Mouse (Mus musculus) stomach, postnatal 0 days (tissue): Measurements from ENCODE around the gene Cacng6. TPM values are rescaled to one million over a fixed set of nuclear protein-coding genes. Genes with fewer than 3 reads are reported as not detected.

Experiments
- ATAC-seq: fragments of 200-750 bp; cut with Nextera tagmentation; 2 replicates; pipeline ENCODE4 v1.8.0; 2017; ENCODE audit not compliant: low FRiP score, low TSS enrichment
- DNase-seq: peaks from one replicate; pipeline ENCODE4 v3.0.0-alpha.2; 2016; ENCODE audit warnings: low spot score
- H3K27ac ChIP-seq: fragments of 300-500 bp; sonication (generic); replicated peaks from 2 replicates; pipeline ENCODE4 v1.5.1; 2014; ENCODE audit warnings: mild to moderate bottlenecking, control low read depth
- H3K27me3 ChIP-seq: fragments of 300-500 bp; sonication (generic); 2 replicates; pipeline ENCODE4 v1.6.1; 2014; ENCODE audit warnings: low read length; ENCODE audit not compliant: control insufficient read depth, insufficient read depth
- H3K36me3 ChIP-seq: fragments of 300-500 bp; sonication (generic); 2 replicates; pipeline ENCODE4 v1.6.1; 2014; ENCODE audit warnings: low read length, mixed read lengths; ENCODE audit not compliant: control insufficient read depth, insufficient read depth
- H3K4me1 ChIP-seq: fragments of 300-500 bp; sonication (generic); replicated peaks from 2 replicates; pipeline ENCODE4 v1.6.1; 2014; ENCODE audit warnings: antibody characterized with exemption; ENCODE audit not compliant: control insufficient read depth, insufficient read depth
- H3K4me2 ChIP-seq: fragments of 300-500 bp; sonication (generic); replicated peaks from 2 replicates; pipeline ENCODE4 v1.6.1; 2014; ENCODE audit warnings: low read depth, mild to moderate bottlenecking, control low read depth, moderate library complexity
- H3K4me3 ChIP-seq: fragments of 300-500 bp; sonication (generic); 2 replicates; pipeline ENCODE4 v1.5.1; 2014; ENCODE audit warnings: low read depth, low read length, control low read depth
- H3K9ac ChIP-seq: fragments of 300-500 bp; sonication (generic); 2 replicates; pipeline ENCODE4 v1.6.1; 2014; ENCODE audit warnings: mild to moderate bottlenecking, low read length, control low read depth, mixed read lengths
- H3K9me3 ChIP-seq: fragments of 300-500 bp; sonication (generic); 2 replicates; pipeline ENCODE4 v1.6.1; 2016; ENCODE audit warnings: low read length; ENCODE audit not compliant: control insufficient read depth
- CTCF ChIP-seq: IDR thresholded peaks from 2 replicates; pipeline ENCODE4 v1.5.1; 2016; ENCODE audit warnings: antibody characterized with exemption, low read depth, mild to moderate bottlenecking, moderate library complexity
- EP300 ChIP-seq: optimal IDR thresholded peaks from 2 replicates; pipeline ENCODE3; 2016; ENCODE audit warnings: antibody characterized with exemption
- WGBS: fragments of 180-500 bp; shearing (Covaris S2); extraction: QIAGEN DNeasy Blood & Tissue Kit; methylation state at CpG from one replicate; pipeline ENCODE4 v1.1.7; 2014; 5-methylcytosine and 5-hydroxymethylcytosine counted together
- polyA plus RNA-seq: library from polyadenylated mRNA; unstranded; fragments of >200 nt; fragmentation: Nextera tagmentation; extraction: Ambion mirVana; gene quantifications from 2 replicates; pipeline ENCODE4 v1.2.1, GENCODE M21; 2015

Cacng6 gene
- polyA plus RNA-seq, 1 experiment from 2014 or later: 0.22 TPM

DNA sequence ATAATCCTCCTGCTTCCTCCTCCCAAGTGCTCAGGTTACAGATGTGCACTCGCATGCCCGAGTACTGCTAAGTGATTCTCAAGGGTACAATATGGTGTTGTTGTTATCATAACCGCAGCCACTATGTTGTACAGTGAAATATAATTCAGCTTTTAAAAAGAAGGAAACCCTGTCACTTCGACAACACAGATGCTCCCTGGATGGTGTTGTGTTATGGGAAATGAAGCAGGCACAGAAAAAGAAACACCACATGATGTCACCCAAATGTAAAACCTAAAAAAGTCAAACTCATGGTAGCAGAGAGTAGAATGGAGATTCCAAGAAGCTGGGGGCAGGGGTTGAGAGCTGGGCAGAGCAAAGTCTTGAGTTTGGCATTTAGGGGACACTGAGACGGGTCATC is 26.7 kb downstream of the Cacng6 start:
- 47% methylated on average over 5 of the region's 5 CpGs for WGBS
- no peaks in the 10 kb centered on the region for H3K4me1 ChIP-seq
- no peak for DNase-seq

DNA sequence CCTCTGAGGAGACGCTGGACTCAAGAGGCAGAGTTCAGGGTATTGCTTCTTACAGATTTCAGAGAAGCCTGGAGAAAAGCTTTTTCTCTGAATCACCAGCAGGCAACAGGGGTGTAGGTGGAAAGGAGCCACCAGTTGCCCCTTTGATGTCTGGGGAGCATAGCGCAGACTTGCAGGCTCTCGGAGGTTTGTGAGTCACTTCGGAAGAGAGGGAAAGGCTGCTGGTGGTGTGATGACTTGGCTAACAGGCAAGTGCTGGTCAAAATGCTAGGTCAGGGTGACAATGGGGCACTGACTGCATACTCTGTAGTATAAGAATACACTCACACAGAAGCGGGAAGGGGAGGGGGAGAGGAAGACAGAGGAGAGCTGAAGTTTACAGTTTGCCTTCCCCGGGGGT is 27.2 kb downstream of the Cacng6 start:
- WGBS: 20% methylated on average over 6 of the region's 6 CpGs
- no peak overlapping the region for H3K4me3 ChIP-seq
- H3K9ac ChIP-seq: no peak overlapping the region
- H3K36me3 ChIP-seq: no peaks in the 10 kb centered on the region
- DNase-seq (no peak), ATAC-seq (no peak)
- H3K4me2 ChIP-seq: no peak overlapping the region
- H3K4me1 ChIP-seq: no peaks in the 10 kb centered on the region
- H3K27me3 ChIP-seq: no peaks in the 10 kb centered on the region
- no peaks in the 10 kb centered on the region for H3K9me3 ChIP-seq
- H3K27ac ChIP-seq: no peak overlapping the region
- TF ChIP-seq CTCF: no peak
- no peak for TF ChIP-seq EP300

More for the DNA sequence above, 26.7 kb downstream of the Cacng6 start:
- Histone ChIP-seq H3K4me3 (no peak overlapping the region), H3K27ac (no peak overlapping the region), H3K36me3 (no peaks in the 10 kb centered on the region), H3K27me3 (no peaks in the 10 kb centered on the region), H3K4me2 (no peak overlapping the region), H3K9me3 (no peaks in the 10 kb centered on the region), H3K9ac (no peak overlapping the region)
- ATAC-seq: no peak
- TF ChIP-seq EP300: no peak
- no peak for TF ChIP-seq CTCF

- no peak for TF ChIP-seq EP300
- no peak for TF ChIP-seq CTCF
- Histone ChIP-seq H3K4me3 (no peak overlapping the region), H3K4me1 (no peaks in the 10 kb centered on the region)
Measured at GRCm38 (mm10) chr7:3452821-3453485, 29.0 kb downstream of the Cacng6 start.

DNA sequence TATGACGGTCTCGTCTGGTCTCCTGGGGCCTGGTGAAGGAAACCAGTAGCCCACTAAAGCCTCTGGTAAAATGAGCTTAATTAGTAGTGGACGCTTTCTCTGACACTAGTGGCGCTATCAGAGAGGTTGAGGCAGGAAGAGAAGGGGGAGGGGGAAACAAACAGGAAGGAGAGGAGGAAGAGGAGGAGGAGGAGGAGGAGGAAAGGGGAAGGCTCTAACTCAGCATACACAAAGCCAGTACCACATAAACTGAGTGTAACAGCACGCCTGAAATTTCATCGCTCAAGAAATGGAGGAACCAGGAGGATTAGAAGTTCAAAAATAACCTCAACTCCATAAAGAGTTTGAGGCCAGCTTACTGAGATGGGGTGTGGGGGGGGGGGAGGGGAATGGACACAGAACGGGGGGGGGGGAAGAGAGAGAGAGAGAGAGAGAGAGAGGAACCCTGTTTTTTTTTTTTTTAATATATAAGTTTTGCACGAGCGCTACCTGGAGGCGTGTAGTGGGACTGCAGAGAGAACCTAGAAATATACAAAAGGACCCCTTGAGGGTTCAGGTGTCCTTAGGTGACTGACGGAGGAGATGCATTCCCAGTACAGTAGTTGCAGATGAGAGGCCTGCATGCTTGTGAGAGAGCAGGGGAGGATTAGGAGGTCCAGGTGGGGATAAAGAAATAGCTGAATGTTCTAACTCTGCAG is 29.6 kb downstream of the Cacng6 start:
- 64% methylated on average over 10 of the region's 11 CpGs for WGBS
- Histone ChIP-seq H3K4me3 (no peak overlapping the region), H3K9ac (no peak overlapping the region), H3K4me1 (no peaks in the 10 kb centered on the region), H3K9me3 (no peaks in the 10 kb centered on the region), H3K27ac (no peak overlapping the region), H3K36me3 (no peaks in the 10 kb centered on the region), H3K4me2 (no peak overlapping the region), H3K27me3 (no peaks in the 10 kb centered on the region)
- TF ChIP-seq EP300 (no peak), CTCF (peak; percentile 38)
- no peak for DNase-seq
- ATAC-seq: no peak

More at GRCm38 (mm10) chr7:3452821-3453485, 29.0 kb downstream of the Cacng6 start:
- Histone ChIP-seq H3K9ac (no peak overlapping the region), H3K27me3 (no peaks in the 10 kb centered on the region), H3K36me3 (no peaks in the 10 kb centered on the region), H3K27ac (no peak overlapping the region), H3K9me3 (no peaks in the 10 kb centered on the region), H3K4me2 (no peak overlapping the region)
- DNase-seq: no peak
- ATAC-seq: no peak
- WGBS: 50% methylated on average over 12 of the region's 12 CpGs

- DNase-seq: no peak
- Histone ChIP-seq H3K4me2 (no peak overlapping the region), H3K36me3 (no peaks in the 10 kb centered on the region), H3K9ac (no peak overlapping the region), H3K4me3 (no peak overlapping the region), H3K4me1 (no peaks in the 10 kb centered on the region), H3K9me3 (no peaks in the 10 kb centered on the region), H3K27me3 (no peaks in the 10 kb centered on the region), H3K27ac (no peak overlapping the region)
- WGBS: 88% methylated on average over 10 of the region's 10 CpGs
- TF ChIP-seq EP300 (no peak), CTCF (no peak)
- no peak for ATAC-seq
Measured at GRCm38 (mm10) chr7:3457111-3457840, 33.3 kb downstream of the Cacng6 start.
